Mouse (Mus musculus) MN1 (cell line): Measurements from ENCODE around the gene Amn1.
"Not testable (repeated sequence)": the region's sequence is repeated elsewhere in the genome, so short reads cannot be mapped to it uniquely, and the experiment has no call there.

Source experiments
- DNase-seq: peaks from one replicate; pipeline ENCODE4 v3.0.0-alpha.2; 2016; ENCODE audit warnings: low spot score

Amn1 gene

DNA sequence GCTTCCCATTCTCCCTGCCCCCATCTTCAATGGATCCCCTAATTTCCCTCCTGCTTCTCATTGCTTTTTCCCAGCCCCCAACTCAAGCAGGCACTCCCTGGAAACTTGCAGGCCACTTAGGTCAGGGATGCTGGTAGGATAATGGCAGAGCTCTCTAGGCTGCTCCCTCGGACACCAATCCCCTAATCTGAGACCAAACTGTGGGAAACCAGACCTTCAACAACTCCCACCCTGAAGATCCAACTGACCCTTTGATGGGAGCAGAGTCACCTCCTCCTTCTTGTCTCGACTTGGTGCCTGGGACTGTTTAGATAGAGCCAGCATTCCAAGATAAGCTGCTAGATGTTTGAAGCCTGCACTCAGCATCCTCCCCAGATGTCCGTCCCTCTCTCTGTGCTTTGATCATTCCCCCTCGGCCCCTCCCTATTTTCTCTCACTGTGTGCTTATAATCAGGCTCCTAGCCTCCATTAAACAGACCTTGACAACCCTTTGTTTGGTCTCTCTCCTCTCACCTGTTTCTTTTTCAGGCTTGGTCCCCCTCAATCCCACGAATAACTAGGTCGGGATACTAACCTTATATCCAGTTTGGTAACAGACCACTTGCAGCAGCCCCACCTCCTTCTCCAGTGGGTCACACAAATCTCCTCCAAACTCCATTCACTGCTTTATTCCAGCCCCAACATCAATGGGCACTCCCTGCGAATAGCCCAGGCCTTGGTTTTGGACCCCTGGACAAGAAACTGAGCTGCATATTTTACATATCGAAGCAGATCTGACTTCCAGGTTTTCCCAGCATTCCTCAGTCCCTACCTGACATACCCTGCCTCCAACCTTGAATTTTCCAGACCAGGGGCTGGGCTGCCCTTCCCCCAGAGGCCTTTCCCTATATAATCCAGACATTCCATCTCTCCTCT, 34.1 kb downstream of the Amn1 start:
- DNase-seq, result no peak

DNA sequence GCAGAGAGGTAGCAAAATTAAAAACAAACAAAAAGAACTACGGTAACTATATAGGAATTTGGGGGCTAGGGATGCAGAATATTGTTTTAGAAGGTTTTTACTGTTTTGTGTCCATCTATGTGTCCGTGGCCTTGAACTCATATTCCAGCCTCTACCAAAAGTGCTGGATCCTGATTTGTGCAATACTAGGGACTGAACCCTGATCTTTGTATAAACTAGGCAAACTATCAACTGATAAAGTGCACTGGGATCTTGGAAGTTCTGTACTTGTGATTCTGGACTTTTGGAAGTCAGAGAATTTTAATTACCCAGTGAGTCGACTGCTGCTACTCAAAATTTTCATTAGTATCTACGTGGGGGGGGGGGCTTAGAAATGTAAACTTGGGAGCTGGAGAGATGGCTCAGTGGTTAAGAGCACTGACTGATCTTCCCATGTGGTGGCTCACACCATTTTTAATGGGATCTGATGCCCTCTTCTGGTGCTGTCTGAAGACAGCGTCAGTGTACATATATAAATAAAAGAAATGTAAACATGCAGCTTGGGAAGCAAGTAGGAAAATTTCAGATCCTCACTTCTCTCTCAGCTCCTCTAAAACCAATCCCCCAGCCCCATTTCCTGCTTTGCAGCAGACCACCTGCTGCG, 34.9 kb downstream of the Amn1 start:
- no peak for DNase-seq

DNA sequence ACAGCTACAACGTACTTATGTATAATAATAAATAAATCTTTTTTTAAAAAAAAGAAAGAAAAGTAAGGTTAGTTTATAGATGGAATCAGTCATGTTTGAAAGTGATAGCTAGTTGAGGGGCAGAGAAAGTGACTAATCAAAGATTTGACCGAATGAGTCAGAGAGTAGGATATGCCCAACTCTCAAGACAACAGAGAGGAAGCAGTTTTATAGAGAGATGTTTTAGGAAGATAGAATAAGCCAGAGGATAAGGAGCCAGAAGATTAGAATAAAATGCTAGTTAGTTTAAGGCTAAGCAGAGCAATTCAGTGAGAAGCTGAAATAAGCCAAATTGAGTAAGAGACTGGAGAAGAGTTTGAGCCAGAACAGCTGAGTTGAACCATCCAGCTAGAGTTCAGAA, 36.4 kb downstream of the Amn1 start:
- no peak for DNase-seq

DNA sequence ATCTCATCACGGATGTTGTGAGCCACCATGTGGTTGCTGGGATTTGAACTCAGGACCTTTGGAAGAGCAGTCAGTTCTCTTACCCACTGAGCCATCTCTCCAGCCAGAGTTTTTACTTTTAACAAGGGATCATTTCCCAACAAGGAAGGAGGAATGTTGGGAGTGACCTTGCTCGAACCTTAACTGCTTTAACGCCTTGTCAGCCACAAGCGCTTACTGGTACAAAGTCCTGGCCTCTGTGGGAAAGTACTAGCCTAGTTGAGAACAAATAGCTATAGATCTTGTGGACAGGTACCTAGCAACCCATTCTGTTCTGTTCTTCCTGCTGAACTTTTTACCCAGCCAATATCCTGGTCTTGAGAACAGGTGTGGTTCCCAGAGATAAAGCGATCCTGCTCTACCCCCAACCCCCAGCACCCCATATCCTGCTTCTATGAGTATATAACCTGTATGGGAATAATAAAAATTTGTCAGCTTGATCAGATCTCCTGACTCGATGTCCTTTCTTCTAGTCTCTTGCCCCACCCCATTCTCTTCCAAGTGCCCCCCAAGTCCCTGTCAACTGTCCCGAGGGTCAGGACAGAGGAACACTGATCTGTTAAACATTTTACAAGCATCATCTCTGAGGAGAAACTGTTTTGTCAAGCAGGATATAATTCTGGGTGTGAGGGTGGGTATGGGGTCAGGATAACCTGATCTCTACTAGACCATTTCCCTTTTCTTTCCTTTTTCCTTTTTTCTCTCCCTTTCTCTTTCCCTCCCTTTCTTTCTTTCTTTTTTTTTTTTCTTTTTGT, 39.9 kb downstream of the Amn1 start:
- DNase-seq, result no peak

DNA sequence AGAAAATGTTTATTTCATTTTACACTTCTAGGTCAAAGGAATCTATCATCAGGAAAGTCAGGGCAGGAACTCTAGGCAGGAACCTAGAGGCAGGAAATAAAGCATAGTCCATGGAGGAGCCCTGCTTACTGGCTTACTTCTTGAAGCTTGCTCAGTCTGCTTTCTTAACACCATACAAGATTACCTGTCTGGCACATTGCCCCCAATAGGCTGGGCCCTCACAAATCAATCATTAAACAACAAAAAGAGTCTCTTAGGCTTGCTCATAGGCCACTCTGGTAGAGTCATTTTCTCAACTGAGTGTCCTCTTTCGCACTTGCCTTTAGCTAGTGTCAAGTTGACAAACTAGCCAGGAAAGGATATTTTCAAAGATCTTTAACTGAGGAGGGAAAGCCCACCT, 43.4 kb downstream of the Amn1 start:
- no peak for DNase-seq

DNA sequence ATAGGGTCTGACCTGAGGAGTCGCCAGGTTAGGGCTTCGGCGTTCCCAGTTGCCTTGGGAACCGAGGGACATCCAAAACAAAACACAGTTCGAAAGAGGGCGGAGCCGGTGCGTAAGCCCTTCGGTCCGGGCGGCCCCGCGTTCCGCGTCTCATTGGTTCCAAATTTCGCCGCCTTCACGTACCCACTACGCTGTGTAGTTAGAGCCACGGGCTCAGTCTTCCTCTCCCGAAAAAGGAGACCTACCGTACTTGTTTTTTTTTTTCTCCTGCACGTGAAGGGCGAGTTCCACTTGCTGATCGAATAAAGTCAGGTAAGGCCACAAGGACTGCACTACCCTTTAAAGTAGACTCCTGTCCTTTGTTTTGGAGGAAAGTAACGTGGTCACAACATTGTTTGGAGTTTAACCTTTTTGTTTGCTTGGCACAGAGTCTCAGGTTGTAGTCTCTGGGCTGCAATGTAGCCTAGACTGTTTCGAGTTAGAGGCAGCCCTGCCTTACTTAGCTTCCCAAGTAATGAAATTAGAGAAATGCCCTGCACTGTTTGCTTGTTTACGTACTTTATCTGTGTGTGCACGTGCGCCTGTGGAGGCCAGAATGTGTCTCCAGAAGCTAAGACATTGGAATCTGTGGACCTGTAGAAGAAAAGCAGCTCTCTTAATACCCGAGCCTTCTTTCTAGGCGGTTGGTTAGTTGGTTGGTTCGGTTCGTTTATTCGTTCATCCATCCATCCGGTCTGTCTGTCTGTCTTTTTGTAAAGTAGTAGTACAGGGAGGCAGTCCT, 46.9 kb downstream of the Amn1 start:
- peak; percentile 85 for DNase-seq

DNA sequence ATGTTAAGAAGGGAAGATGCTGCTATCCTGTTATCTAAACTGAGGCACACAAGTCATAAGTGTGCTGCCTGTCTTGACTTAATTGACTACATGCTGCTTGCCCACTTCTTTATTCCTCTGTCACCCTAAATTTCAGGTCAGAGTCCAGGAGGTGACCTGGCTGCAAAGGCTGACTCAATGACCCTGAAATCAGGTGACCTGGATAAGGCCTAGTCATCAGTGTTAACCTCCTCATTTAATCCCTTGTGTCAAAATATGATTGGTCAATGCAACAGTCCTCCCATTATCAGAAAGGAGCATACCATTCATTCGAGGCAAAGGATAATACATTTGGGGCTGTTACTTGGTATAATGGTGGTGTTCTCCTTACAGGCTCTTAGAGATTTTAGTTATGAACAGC, 49.0 kb downstream of the Amn1 start, which contains the start of gene Etfbkmt:
TSS of gene Etfbkmt (plus strand) at position 379 of the 400 bp plus-strand sequence.
- no peak for DNase-seq

DNA sequence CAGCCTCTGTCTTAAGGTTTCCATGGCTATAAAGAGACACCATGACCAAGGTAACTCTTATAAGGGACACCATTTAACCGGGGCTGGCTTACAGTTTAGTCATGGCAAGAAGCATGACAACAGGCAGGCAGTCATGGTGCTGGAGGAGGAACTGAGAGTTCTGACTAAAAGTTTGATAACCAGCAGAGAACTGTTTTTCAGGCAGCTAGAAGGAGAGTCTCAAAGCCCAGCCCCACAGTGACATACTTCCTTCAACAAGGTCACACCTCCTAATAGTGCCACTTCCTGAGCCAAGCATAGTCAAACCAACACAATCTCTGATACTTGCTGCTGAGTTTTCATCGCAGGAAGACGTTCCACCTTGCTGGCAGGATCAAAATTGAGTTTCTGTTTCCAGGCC, 49.5 kb downstream of the Amn1 start:
- no peak for DNase-seq

DNA sequence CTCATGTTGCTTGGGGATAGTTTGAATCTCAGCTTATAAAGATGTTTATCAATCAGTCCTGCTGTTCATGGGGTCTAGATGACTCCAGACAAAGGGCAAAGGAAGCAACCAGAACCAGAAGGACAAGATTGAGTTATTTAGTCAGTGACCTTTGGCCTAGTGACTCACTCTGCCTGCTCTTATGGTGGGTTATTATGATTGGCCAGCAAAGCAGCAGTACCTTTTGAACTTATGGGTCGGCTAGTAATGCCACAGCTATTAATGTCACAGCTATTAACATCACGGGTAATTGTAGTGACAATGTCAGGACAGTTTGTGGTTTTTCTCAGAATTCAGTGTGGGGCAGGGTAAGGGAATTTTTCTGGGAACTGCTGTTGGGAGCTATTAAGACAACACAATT, 50.6 kb downstream of the Amn1 start:
- DNase-seq, result no peak

DNA sequence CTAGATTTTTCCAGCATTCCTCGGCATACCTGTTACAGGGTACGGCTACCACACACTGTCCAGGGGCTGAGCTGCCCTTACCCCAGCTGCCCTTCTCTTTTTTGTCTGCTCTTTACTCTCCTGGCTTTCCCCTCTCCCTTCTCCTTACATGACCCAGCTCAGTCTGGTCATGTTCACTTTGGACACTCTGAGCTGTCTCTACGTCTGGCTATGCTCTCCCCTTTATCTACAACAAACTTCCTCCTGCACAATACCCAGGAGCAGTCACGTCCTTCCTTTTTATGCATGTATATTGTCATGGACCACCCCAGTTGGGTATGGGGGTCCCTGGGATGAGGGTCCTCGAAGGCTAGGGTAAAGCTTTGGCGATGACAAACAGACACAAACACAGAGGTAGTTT, 52.9 kb downstream of the Amn1 start:
- DNase-seq, result no peak

DNA sequence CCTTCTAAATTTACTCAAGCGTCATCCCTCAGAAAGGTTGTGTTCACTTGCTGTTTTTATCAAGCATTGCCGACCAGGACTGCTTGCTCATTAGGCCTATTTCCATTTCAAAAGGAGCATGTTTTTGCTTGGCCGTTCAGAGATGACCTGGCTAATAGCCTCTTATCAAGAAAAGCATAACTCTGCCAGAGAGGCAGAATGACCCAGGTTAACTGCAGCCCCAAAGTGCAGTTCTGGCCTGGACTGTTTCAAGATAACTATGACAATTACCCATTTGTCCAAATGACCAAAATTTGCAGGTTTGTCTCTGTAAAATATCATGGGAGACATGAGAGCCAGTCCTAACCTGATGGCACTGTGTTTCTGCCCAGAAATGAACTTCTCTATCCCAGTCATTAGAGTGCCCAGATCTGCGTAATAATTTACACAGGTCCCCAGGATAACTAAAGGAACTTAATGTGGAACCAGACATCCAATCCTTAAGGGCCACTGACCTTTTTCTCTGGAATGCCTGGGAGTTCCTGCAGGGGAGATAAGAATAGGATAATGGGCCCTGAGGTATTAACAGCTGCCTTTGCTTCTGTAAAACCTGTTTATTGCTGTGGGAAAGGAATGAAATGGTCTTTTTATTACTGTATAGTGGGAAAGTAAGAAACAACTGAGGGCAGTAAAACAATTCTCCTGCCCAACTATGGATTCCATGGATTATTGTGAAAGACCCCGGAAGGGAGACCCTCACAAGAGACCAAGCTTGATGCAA, 53.9 kb downstream of the Amn1 start:
- peak; percentile 50 for DNase-seq

DNA sequence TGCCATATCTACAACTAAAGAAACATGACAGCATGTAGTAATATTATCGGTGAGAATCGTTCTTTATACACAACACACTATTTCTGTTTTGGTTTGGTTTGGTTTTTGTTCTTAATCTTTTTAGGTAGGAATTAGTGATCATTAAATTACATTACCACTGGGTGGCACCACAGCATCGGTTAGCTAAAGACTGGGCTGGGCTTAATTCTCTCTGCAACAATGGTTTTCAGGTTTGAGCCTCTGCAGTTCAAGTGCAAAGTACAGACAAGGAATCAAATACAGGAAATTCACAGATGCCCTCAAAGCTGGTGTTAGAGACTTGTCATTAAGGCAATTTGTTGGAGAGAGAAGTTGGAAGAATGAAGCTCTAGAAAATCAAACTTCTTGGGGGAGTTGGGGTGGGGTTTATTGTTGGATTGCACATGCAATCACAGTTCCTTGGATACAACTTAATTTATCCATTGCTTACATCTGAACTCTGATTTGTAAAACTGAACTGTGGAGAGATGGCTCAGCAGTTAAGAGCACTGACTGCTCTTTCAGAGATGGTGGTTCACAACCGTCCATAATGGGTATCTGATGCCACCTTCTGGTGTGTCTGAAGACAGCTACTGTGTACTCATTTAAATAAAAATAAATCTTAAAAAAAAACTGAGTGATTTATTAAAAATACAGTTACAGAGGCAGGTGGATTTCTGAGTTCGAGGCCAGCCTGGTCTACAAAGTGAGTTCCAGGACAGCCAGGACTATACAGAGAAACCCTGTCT, 56.0 kb downstream of the Amn1 start:
- DNase-seq, result peak; percentile 76

DNA sequence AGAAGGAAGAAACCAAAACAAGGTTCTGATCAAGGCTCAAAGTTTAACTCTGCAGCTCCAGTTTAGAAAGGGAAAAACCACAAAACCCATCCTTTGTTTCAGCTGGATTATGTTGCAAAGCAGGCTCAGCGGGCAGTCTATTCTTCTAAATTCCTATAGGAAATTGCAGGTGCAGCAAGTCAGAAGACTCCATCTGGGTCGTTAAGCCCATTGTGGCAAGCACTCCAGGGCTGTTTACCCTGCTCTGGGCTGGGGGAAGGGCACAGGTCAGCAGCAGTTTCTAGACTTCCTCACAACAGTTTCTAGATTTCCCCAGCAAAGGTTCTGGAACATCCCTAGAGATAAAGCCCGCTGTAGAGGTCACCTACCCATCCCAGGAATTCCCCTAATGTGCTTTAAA, 57.4 kb downstream of the Amn1 start:
- no peak for DNase-seq

DNA sequence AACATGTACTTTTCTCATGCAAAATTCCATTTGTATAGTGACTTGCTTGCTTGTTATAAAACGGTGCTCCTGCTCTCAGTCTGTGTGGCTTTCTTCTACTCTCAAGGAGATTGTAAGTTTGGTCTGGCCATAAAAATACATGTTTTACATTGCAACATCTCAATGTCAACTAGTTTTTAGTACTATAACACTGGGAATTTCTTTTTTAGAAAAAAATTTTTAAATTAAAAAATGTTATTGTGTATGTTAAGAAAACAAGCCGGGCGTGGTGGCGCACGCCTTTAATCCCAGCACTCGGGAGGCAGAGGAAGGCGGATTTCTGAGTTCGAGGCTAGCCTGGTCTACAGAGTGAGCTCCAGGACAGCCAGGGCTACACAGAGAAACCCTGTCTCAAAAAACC, 58.6 kb downstream of the Amn1 start, which contains the start of gene Gm10203:
TSS of gene Gm10203 (plus strand) at position 301 of the 400 bp plus-strand sequence.
- not testable (repeated sequence) for DNase-seq

DNA sequence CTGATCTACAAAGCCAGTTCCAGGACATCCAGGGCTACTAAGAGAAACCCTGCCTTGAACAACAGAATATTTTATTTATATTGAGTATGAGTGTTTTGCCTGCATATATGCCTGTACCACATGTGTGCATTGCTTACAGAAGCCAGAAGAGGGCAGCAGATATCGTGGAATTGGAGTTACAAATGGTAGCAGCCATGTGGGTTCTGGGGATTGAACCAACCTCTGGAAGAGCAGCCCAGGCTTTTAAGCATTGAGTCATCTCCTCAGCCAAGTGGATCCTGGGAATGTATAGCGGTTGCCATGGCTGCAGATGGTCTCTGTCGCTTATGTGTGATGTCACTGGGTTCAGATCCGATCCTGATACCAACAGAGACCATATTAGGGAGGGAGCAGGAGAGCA, 61.8 kb downstream of the Amn1 start:
- peak; percentile 15 for DNase-seq

DNA sequence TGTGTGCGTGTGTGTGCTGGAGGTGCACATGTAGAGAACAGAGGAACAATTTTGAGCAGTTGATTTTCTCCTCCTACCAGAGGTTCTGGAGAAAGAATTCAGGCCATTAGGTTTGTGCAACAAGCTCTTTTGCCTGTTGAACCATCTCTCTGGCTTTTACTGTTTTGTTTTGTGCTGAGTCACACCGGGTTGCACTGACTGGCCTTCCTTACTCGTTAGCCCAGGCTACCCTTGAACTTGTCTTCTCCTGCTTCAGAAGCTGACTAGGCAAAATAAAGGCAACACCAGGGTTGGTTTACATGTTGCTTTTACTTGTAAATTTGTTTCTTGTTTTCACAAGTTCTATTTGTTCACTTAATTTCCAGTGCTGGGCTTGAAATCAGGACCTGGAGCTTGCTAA, 65.5 kb downstream of the Amn1 start:
- DNase-seq, result no peak

DNA sequence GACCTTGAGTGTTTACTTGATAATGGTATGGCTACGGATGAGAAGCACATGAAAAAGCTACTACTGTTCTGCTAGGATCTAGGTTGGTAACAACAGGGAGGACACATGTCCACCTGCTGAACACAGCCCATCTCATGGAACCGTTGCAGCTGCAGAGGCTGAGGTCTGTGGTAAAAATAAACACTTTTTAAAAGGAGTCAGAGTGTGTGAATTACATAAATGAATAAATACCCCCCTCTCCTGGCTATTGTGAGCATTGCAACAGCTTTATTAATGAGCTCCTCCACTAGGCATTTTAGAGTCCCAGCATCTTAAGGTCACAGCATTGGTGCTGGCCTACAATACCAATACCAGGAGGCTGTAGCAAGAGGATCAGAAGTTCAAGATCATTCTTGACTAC, 68.7 kb downstream of the Amn1 start:
- DNase-seq, result peak; percentile 79

DNA sequence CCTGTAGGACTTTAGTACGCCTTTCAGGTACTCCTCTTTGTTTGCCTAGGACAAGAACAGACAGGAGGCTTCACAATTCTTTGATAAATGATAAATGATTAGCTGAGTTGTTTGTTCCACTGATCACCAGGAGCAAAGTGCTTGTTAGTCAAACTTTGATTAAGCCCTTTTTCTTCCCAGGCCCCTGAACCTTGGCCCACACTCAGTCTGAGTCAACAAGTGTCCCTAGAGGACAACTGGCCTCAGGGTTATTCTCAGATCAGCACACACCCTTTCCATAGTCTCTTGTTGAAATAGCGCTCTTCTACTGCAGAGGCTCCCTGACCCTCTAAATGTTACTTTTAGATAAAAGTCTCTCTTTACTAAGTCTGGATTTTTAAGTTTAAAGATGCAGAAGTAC, 69.6 kb downstream of the Amn1 start:
- no peak for DNase-seq

DNA sequence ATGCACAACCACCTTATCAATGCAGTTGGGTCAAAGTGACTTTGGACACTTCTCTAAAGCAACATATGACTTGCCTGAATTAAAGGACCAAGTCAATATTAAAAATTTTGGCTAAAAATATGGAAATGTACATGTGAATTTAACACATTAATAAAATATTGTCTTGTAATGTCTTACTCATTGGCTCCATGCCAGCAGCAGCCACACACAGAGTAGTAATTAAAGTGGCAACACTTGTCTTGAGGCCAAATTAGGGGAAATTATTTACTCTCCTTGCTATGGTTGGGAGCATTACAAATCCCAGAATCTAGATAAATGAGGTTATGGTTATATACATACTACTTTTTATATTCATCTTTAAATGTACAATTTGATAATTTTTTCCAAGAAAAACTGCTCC, 71.5 kb downstream of the Amn1 start:
- DNase-seq, result no peak

DNA sequence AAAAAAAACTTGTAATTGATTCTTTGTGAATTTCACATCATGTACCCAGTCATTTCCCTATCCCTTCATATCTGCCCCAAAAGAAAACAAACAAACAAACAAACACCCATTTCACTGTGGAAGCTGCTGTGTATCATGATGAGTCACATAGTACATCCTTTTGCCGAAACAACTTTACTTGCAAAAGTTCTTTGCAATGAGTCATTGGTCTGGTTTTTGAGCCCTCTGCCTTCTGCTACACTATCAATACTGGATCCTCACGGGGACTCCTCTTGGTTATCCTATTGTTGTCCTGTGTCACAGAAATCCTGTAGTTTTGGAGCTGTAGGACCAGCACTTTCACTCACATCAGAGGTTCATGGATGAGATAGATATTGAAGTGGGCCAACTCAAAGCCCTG, 79.6 kb downstream of the Amn1 start:
- DNase-seq, result no peak
